Mouse (Mus musculus): ENCODE data around the gene 1700012B07Rik.

1700012B07Rik gene

DNA sequence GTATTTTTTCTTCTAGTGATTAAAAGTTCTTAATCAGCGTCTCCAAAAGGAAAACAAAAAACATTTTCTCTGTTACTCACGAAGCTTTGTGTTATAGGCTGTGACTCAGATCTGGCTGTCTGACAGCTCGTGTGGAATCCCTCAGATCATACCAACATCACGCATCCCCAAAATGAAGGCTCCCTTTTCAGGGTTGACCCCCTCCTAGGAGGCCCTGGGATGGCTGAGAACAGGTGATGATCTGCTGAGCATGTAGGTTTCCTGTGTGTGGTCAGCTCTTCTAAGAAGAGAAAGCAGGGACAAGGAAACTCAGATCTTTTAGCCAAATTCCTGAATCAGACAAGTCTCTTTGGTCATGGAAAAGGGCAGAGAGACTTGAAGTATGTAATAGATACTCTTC lies 82.6 kb downstream of the 1700012B07Rik start:
- no peak for DNase-seq

DNA sequence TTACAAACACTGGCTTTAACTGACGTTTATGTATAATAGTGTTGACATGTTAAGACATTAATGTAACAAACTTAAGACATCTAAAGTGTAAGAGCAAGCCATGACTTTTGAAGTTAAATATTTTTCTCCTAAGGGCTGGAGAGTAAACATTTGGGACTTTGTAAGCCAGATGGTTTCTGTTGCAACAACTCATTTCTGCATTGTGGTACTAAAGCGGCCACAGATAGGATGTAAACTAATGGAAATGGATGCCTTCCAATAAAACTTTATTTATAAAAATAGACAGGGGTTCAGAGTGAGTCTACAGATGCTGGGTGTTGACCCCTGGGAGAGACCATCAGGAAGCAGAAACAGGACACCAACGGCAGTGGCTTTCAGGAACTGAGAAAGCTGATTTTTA lies 89.9 kb downstream of the 1700012B07Rik start:
- no peak for DNase-seq

Measured in cerebellum, adult 8-10 months (tissue).